Mouse (Mus musculus): Measurements from ENCODE around the gene Llph.

DNA sequence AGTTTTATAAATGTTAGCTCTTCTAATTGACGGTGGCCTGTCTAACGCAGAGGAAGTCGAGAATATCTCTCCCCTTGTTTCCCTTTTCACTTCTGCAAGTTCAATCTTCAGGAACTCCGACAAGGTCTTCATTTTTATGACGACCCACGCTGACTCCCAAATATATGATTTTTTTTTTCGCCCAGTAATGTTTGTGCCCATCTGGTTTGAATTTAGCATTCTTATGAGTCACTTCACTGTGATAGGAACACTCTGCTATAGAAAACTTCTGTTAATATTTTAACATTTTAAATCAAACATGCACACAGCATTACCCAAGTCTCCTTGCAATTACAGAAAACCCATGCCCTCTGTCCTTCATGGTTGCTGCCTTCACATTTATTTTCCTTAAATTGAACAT is 46.5 kb downstream of the Llph start:
- no peak for TF ChIP-seq CTCF (conservative IDR thresholded peaks at IDR 0.05; ENCODE audit: low read length)
- TF ChIP-seq NANOG (IDR thresholded peaks at IDR 0.05; ENCODE audit: borderline replicate concordance, low read length), result no peak
- no peak for TF ChIP-seq POU5F1 (IDR thresholded peaks at IDR 0.05; ENCODE audit: borderline replicate concordance, low read length)

Data from E14TG2a.4 (cell line).